Mouse (Mus musculus): Measurements from ENCODE around the gene Zdhhc21. TPM values are rescaled to one million over a fixed set of nuclear protein-coding genes. Genes with fewer than 3 reads are reported as not detected.

Gene Zdhhc21
- polyA plus RNA-seq, 1 experiment = 23.3 TPM

DNA sequence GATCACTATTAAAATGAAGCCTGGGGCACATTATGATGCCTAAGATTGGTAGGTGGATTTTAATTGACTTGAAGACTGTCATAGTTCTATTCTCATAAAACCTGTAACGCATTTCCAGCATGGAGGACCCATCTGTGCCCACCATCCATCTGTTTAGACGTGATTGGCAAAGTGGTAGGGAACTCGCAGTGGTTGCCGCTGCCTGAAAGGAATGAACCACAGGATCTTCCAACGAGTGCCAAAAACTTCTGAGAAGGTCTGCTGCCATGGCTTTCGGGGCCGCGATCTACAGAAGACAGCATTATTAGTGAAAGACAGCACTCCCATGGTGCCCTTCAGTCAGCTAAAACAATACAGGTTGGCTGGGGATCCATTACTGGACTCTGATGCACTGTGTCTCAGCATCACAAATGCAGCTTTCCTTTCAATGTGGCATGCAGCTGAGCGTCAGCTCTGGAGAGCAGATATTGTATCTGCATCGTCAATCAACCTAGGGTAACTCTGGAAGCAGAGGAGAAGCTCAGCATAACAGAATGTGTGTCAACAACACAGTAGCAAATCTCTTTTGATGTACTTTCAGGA lies 53.5 kb downstream of the Zdhhc21 start:
- TF ChIP-seq CTCF (IDR thresholded peaks at IDR 0.05; ENCODE audit: borderline replicate concordance, insufficient read depth, low read length) (no peak), POLR2A (IDR thresholded peaks at IDR 0.05; ENCODE audit: low read depth, low read length) (no peak)
- Histone ChIP-seq H3K27ac (ENCODE audit: insufficient read depth, low read length) (no peak overlapping the region), H3K4me3 (ENCODE audit: insufficient read depth, low read length) (no peak overlapping the region), H3K4me1 (ENCODE audit: control insufficient read depth, insufficient read depth, low read length) (no peaks in the 10 kb centered on the region)

DNA sequence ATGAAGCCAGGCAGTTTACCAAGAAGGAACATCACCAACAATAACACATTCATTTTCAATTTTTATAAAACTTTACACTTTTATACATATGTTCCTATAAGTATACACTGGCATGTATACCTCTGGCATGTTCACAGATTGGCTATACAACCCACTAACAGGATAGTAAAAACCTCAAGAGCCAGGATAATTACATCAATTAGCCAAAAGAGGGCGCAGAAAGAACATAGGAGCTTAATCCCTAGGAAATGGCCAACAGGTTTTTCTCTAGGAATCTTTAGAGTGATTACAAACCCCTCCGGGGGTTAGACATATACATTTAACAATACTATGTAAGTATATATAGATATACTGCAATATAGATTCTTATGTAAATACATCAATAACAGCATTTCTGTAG lies 55.7 kb downstream of the Zdhhc21 start:
- Histone ChIP-seq H3K27ac (ENCODE audit: insufficient read depth, low read length) (no peak overlapping the region), H3K4me3 (ENCODE audit: insufficient read depth, low read length) (no peak overlapping the region), H3K4me1 (ENCODE audit: control insufficient read depth, insufficient read depth, low read length) (no peaks in the 10 kb centered on the region)
- TF ChIP-seq CTCF (IDR thresholded peaks at IDR 0.05; ENCODE audit: borderline replicate concordance, insufficient read depth, low read length) (no peak), POLR2A (IDR thresholded peaks at IDR 0.05; ENCODE audit: low read depth, low read length) (no peak)

DNA sequence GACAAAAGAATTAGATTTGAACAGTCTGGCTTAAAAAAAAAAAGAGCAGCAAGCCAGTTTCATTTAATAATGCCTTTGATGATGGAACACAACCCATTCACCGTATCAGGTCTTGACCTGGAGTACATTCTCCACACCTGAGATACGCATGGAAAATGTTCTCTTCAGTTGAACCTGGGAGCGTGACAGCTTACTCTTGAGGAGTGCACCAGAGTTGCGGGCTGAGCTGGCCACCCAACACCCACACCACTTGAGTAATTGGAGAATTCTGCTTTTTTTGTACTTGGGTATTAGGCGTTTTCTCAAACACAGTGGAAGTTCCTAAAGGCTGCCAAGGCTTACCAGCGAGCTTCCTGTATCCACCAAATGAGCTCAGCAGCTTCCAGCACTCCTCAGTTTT lies 66.2 kb downstream of the Zdhhc21 start:
- no peak overlapping the region for H3K27ac ChIP-seq (ENCODE audit: insufficient read depth, low read length)
- H3K4me1 ChIP-seq (ENCODE audit: control insufficient read depth, insufficient read depth, low read length) = no peaks in the 10 kb centered on the region
- TF ChIP-seq POLR2A (IDR thresholded peaks at IDR 0.05; ENCODE audit: low read depth, low read length) = no peak
- no peak for TF ChIP-seq CTCF (IDR thresholded peaks at IDR 0.05; ENCODE audit: borderline replicate concordance, insufficient read depth, low read length)
- H3K4me3 ChIP-seq (ENCODE audit: insufficient read depth, low read length) = no peak overlapping the region

DNA sequence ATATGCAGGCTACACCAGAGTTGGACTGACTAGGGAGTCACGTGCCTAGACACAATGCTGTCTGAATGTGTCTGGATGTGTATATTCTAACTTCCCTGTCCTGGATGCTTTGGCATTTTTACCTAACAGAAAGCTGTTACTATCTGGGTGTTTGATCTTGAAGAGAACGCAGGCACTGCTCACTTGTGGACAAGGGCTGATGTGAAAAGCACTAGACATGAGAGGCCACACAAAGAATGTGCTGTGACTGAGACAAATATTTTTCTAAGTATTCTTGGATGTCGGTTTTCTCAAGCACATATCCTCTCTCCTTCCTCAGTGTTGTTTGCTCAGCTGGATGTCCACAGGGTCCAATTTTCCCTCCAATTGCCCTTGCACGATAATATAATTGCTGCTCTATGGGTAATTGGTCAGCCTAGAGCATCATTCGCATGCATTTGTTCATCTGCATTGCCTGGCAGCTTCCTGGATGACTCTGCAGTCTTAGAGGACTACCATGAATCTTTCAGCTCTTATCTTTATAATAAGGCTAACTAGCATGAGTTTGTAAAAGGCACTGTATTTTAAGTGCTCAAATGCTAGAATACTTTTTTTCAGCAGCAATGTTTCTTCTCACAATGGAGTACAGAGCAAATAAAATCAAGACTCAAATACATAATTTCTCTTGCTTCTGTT lies 66.7 kb downstream of the Zdhhc21 start:
- H3K4me1 ChIP-seq (ENCODE audit: control insufficient read depth, insufficient read depth, low read length) = no peaks in the 10 kb centered on the region
- H3K27ac ChIP-seq (ENCODE audit: insufficient read depth, low read length) = no peak overlapping the region
- TF ChIP-seq CTCF (IDR thresholded peaks at IDR 0.05; ENCODE audit: borderline replicate concordance, insufficient read depth, low read length) (no peak), POLR2A (IDR thresholded peaks at IDR 0.05; ENCODE audit: low read depth, low read length) (no peak)
- H3K4me3 ChIP-seq (ENCODE audit: insufficient read depth, low read length) = no peak overlapping the region

DNA sequence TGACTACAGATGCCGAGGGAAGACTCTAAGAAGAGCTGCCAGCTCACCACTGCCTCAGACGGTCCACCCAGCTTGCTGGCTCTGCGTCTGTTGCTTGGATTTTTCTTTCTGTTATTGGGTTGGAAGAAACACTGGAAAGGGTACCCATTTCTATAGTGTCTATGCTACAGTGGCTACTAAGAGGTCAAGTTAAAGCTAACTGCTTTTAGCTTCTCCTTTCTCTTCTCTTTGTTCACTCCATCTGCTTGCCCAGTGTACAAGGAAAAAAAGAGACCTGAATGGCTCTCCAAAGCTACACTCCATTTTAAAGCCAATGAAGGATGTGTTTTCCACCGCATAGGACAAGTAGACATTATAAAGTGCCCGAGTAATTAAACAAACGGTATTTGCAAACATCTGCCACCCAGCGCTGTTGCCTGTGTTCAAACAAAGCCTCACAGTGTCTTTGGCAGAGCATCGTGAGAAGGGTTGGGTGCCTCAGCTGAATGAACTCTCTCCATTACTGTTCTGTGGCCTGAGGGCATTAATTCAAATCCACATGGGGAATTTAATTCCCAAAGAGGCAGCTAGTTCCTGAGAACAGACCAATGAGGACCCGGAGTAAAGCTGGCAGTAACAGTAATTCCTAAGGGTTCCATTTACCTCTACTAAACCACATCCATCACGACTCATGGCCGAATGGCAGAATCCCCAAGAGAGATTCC lies 94.1 kb downstream of the Zdhhc21 start:
- H3K4me1 ChIP-seq (ENCODE audit: control insufficient read depth, insufficient read depth, low read length) = peaks cover 12% of the 10 kb centered on the region
- no peak overlapping the region for H3K27ac ChIP-seq (ENCODE audit: insufficient read depth, low read length)
- TF ChIP-seq POLR2A (IDR thresholded peaks at IDR 0.05; ENCODE audit: low read depth, low read length) (no peak), CTCF (IDR thresholded peaks at IDR 0.05; ENCODE audit: borderline replicate concordance, insufficient read depth, low read length) (no peak)
- H3K4me3 ChIP-seq (ENCODE audit: insufficient read depth, low read length) = no peak overlapping the region

DNA sequence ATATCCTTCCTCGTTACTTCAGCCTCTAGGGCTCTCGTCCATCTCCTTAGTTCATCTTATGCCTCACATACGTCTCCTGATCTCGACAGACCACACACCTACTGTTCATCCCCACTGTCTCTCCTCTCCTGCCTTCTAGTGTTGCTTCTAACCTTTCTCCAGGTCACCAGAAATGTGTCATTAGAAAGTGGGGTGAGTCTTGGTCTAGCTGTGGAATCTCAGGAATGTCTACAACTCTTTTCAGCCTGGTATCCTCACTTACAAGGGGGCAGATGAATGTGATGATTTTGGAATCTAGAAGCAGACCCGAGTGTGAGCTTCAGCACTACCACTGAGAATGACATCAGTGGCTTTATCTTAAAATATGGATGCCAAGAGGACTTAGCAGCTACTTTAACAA lies 96.2 kb downstream of the Zdhhc21 start:
- H3K27ac ChIP-seq (ENCODE audit: insufficient read depth, low read length) = no peak overlapping the region
- no peak overlapping the region for H3K4me3 ChIP-seq (ENCODE audit: insufficient read depth, low read length)
- TF ChIP-seq POLR2A (IDR thresholded peaks at IDR 0.05; ENCODE audit: low read depth, low read length) (no peak), CTCF (IDR thresholded peaks at IDR 0.05; ENCODE audit: borderline replicate concordance, insufficient read depth, low read length) (no peak)
- peaks cover 12% of the 10 kb centered on the region for H3K4me1 ChIP-seq (ENCODE audit: control insufficient read depth, insufficient read depth, low read length)

DNA sequence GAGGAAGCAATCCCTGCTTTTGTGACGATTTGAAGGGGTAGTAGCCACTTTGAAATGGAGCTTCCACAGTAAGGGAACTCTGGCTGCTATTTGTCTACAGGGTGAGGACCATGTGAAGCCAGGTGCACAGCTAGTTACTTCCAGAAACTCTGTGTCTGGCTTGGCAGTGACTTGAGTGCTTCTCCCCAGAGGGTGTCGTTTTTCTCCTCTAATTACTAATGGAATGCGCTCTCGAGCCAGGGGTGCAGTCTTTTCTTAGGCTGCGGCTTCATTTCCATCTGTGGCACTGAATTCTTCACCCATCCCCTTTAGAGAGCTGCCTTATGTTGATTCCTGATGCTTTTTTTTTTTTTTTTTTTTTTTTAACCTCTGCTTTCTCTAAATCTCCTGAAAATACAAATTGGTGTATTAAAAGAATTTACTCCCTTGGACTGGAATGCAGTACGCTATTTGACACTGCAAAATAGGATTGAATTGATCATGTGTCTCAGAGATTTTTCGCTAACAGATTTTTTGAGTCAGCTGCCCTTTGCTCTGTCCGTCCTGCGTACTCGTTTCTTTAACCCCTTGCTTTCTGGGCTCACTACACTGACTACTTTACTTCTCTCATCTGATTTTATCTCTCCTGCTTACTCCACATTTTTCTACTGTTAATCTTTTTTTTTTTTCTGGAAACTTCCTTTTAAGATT lies 97.2 kb downstream of the Zdhhc21 start:
- no peak for TF ChIP-seq POLR2A (IDR thresholded peaks at IDR 0.05; ENCODE audit: low read depth, low read length)
- no peak for TF ChIP-seq CTCF (IDR thresholded peaks at IDR 0.05; ENCODE audit: borderline replicate concordance, insufficient read depth, low read length)
- H3K27ac ChIP-seq (ENCODE audit: insufficient read depth, low read length) = no peak overlapping the region; the same call in 1 of the 2 replicates
- no peak overlapping the region for H3K4me3 ChIP-seq (ENCODE audit: insufficient read depth, low read length)

DNA sequence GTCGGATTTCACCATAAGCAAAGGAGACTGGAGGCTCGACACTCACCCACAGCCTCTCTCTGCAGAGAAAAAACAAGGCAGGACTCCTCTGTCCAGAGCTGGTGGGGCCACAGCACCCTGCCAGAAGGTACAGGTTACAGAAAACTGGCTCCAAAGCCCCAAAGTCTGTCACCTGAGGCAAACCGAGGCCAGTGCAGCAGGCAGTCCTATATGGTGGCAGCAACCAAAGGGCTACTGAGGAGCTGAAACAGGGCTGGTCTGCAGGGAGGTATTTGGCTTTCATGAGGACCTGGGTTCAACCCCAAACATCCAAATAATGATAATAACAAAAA lies 103.5 kb downstream of the Zdhhc21 start:
- no peak overlapping the region for H3K4me3 ChIP-seq (ENCODE audit: insufficient read depth, low read length)
- no peaks in the 10 kb centered on the region for H3K4me1 ChIP-seq (ENCODE audit: control insufficient read depth, insufficient read depth, low read length)
- TF ChIP-seq CTCF (IDR thresholded peaks at IDR 0.05; ENCODE audit: borderline replicate concordance, insufficient read depth, low read length) (no peak), POLR2A (IDR thresholded peaks at IDR 0.05; ENCODE audit: low read depth, low read length) (no peak)
- H3K27ac ChIP-seq (ENCODE audit: insufficient read depth, low read length) = no peak overlapping the region

More for the DNA sequence above, 97.2 kb downstream of the Zdhhc21 start:
- peaks cover 12% of the 10 kb centered on the region for H3K4me1 ChIP-seq (ENCODE audit: control insufficient read depth, insufficient read depth, low read length)

DNA sequence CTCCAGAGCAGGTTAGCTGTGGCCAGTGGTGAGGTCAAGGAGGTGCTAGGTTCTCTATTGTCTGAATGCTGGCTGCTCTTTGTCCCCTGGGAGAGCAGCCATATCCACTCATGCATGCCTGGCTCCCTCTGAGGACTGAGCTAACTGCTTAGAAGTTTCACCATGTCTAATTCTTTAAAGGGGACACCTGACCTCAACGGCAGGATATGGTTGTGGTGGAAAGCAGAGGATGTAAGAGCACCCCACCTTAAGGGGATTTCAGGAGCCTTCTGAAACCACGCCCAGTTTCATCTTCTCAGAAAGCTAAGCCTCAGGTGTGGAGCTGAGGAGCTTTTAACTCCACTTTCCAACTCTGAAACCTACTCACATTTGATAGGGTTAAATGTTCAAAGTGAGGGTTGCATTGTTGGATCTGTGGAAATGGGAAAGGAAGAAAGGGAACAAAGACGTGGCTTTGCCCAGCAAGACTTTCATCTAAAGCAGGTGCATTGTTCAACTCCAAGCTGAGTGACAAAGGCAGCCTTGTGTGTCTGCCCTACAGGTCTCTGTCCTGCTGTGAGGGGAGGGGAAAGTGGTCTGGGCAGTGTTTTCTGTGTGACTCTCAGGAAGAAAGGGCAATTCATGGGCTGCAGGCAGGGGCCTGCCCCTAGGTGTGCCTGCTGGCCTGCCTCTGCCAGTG lies 104.0 kb downstream of the Zdhhc21 start:
- Histone ChIP-seq H3K27ac (ENCODE audit: insufficient read depth, low read length) (no peak overlapping the region), H3K4me1 (ENCODE audit: control insufficient read depth, insufficient read depth, low read length) (no peaks in the 10 kb centered on the region), H3K4me3 (ENCODE audit: insufficient read depth, low read length) (no peak overlapping the region)
- no peak for TF ChIP-seq CTCF (IDR thresholded peaks at IDR 0.05; ENCODE audit: borderline replicate concordance, insufficient read depth, low read length)
- TF ChIP-seq POLR2A (IDR thresholded peaks at IDR 0.05; ENCODE audit: low read depth, low read length) = no peak

Other genes with a start within 250 kb of the Zdhhc21 start
- gene Nfib, start 154.2 kb downstream of the Zdhhc21 start, polyA plus RNA-seq (2011; ENCODE audit: insufficient read length, low read depth, missing spikeins) = 38.7 and 69.5 TPM in 2 replicates
- not detected in 2 replicates for gene Cer1, start 25.2 kb upstream of the Zdhhc21 start, polyA plus RNA-seq (2011; ENCODE audit: insufficient read length, low read depth, missing spikeins)
- gene Frem1, start 192.4 kb upstream of the Zdhhc21 start, polyA plus RNA-seq (2011; ENCODE audit: insufficient read length, low read depth, missing spikeins) = 2.5 and 11.0 TPM in 2 replicates

Measured in embryonic fibroblast, embryonic 13.5 days (primary cell).